Mouse (Mus musculus): ENCODE results near the gene Gnao1. TPM values are rescaled to one million over a fixed set of nuclear protein-coding genes. Genes with fewer than 3 reads are reported as not detected.

Gene Gnao1
- total RNA-seq, 2 experiments from 2014 or later: 7.0 to 9.8 TPM

DNA sequence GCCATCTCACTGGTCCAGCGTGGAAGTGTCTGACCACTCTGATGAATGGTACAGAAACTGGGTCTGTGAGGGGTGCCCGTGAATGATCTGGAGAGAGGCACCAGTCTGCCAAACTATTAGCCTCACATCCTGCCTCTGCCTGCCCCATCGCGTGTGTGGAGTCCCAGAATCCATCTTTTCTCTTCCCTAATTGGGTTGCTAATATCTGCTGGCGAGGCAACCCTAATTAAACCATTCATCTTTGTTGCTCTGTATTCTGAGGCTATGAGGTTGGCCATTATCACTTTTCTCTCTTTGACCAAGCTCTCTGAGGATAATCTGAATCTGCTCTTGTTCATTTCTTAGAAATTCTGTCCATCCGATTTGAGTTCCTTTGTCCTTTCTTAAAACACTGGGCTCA is 121.6 kb downstream of the Gnao1 start:
- DNase-seq: no peak
- intact Hi-C loops (cut with DNase I): loop anchor here (5.0 kb wide), 1 partner anchor 339 kb away; no protein-coding TSS in a partner anchor

DNA sequence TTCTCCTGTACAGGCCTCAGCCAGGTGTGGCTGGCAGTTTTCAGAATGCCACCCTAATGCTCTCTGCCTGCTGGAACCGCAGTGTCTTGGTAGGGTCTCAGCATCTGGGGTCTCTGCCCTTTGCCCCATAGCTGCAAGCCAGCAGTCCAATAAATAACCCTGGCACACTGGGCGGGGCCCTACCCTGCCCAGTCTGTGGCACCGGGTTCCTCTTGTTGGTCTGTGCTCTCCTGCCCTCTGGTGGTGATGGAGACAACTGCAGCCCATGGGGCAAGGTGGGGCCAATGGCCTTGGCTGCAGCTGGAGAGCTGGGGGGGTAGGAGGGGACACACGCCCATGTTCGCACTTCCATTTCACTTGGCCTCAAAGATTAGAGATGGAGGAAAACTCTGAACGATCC is 123.1 kb downstream of the Gnao1 start:
- peak; percentile 72 to 77 for DNase-seq
- intact Hi-C loops (cut with DNase I): loop anchor here (2.0 to 5.0 kb wide), 2 partner anchors 270 to 341 kb away; no protein-coding TSS in a partner anchor

DNA sequence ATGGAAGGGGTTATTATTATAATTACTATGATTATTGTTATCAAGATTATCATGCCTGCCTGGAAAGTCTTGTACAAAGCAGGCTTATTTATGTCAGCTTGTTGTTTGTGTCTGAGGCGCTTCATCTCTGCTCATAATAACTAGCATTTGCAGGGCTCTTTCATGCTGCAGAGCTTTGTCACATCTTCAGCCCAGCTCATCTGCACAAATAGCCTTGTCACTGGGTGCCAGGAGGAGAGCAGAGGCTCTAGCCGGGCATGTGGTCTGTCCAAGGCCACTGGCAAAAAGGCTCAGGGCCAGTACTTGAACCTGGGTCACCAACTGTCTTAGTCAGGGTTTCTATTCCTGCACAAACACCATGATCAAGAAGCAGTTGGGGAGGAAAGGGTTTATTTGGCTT is 123.5 kb downstream of the Gnao1 start:
- intact Hi-C loops (cut with DNase I): loop anchor here (2.0 to 5.0 kb wide), 2 partner anchors 270 to 341 kb away; no protein-coding TSS in a partner anchor
- DNase-seq: no peak

DNA sequence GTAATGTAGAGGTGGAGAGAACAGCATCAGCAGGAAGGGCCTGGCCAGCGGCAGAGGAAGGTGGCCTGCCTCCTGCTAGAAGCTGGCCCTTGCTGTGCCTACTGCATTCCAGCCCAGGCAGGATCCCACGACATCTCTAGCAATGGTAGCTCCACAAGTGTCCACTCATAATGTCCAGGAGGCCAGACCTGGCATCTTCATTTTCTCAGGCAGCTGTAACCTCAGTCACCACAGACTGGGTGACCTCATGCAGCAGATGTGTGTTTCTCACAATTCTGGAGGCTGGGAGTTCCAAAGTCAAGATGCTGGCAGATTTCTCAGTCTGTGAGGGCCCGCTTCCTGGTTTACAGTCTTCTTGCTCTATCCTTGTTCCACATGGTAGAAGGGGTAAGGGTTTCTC is 128.4 kb downstream of the Gnao1 start:
- intact Hi-C loops (cut with DNase I): loop anchor here (2.0 kb wide), 1 partner anchor 125 kb away; no protein-coding TSS in a partner anchor

DNA sequence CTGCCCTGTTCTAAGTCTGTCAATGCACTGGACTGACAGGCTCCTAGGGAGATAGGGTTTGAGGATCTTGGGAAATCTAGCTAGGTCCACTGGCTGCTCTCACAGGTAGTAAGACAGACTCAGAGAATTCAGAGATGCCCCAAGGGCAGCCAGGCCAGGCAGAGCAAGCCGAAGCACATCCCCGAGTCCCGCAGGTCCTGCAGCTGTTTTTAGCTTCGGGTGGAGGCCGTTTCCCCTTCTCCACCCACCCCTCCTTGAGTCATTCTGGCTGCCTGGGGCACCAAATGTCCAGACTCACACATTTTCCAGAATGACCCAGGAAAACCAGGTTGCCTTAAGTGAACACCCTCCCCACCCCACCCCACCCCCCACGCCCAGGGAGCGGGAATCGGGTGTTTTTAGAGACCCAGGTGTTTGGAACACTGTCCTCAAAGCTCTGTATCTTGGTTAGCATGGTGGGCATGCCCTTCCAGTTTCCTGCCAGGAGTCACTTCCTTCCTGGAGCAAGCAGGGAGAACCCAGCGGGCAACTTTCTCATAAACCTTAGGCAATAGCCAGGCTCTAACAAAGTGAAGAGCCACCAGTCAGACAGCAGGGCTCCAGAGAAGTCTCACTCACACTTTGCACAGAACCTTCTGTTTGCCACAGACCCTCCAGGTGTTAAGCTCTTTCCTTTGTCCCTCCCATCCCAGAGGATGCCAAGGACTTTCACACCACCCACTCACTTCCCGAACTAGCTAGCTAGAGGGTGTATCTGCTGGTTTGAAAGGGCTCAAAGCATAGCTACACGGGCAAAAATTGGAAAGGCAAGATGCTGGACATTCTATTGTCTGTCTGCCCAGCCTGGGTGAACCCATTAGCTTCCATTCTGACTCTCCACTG is 131.0 kb downstream of the Gnao1 start:
- no peak for DNase-seq
- intact Hi-C loops (cut with DNase I): no loop called here

More for the DNA sequence above, 128.4 kb downstream of the Gnao1 start:
- DNase-seq: no peak

DNA sequence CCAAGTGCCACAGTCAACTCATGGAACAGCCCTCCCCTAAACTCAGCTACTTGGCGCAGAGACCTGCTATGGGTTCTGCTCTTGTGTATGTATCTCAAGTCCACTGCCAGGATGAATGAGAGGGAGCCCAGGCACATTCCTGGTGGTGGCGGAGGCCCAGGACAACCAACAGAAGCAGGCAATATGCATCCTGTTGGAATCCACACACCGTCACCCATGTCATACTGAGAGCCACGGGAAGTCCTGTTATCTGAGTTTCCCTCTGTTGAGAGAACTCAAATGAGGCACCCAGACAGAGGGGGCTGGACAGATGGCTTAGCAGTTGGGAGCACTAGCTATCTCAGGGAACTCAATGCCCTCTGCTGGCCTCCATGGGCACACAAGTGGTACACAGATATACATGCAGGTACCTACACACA is 131.9 kb downstream of the Gnao1 start:
- DNase-seq: no peak
- intact Hi-C loops (cut with DNase I): no loop called here

DNA sequence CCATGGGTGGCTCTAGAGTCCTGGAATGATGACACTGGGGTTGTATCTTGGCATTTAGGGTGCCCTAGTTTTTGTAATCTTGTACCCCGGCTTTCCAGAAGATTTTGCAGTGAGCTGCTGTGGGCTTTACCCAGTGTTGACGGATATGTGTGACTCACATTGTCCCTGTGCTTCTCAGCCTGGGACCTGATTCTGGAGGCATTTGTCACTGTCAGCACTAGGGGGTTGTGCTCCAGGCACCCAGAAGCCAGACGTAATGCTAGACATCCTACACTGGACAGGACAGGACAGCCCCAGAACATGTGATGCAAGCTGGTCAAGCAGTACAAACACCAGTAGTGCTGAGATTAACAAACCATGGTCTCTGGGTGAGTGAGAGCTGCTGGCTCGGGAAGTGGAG is 136.0 kb downstream of the Gnao1 start:
- intact Hi-C loops (cut with DNase I): no loop called here
- DNase-seq: no peak

DNA sequence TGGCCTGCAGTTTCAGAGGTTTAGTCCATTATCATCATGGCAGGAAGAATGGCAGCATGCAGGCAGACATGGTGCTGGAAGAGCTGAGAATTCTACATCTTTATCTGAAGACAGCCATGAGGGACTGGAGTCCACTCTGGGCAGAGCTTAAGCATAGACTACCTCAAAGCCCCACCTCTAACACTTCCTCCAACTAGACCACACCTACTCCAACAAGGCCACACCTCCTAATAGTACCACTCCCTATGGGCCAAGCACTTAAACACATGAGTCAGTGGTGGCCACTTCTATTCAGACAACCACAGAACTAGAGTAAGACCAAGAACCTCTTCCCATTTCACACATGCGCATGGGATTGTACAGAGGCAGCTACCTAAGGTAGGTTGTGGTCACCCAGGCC is 136.6 kb downstream of the Gnao1 start:
- intact Hi-C loops (cut with DNase I): no loop called here
- DNase-seq: no peak

DNA sequence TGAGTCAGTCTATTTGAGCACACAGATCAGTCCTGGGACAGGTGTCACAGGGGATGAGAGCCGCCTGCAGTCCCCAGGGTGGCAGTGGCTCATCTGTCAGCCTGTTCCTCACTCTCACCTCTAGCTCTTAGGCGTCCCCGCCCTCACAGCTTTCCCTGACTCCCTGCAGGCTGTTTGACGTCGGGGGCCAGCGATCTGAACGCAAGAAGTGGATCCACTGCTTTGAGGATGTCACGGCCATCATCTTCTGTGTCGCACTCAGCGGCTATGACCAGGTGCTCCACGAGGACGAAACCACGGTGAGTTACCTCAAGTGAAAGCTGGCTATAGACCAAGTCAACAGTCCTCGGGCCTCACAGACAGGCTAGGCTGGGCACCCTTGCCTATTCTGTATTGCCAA is 140.4 kb downstream of the Gnao1 start:
- intact Hi-C loops (cut with DNase I): no loop called here
- no peak for DNase-seq

DNA sequence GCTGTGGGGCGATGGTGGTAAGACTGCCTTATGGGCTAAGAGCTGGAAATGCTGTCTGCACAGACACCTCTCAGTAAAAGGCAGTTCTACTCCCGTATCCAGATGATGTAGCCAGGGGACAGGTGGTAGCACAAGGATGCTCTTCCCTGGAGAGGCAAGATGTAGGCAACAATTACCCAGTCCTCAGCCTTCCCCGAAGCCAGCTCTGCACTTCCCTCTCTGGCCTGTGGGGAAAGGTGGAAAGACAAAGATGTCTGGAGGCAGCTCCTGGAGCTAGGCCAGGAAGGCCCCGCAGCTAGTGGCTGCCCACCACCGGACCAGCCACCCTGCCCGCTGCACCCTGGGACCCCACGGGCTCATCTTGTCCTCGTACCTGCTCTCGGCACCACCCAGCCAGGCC is 142.7 kb downstream of the Gnao1 start:
- intact Hi-C loops (cut with DNase I): no loop called here

DNA sequence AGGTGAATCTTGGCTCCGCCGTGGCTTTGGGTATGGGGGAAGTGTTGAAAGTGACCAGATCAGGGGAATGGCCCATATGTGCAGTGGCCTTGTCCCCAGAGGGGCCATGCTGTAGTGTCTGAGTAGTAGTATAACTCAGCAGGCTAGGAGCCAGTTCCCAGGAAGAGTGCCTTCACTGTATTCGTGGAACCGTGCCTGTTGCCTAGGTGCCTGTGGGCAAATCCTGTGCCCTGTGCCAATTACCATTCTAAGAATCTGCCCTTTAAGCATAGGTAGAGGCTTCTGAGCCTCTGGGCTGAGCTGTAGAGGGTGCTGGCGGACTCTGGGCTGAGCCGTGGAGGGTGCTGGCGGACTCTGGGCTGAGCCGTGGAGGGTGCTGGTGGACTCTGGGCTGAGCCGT is 148.6 kb downstream of the Gnao1 start:
- intact Hi-C loops (cut with DNase I): no loop called here
- no peak for DNase-seq

More for the DNA sequence above, 142.7 kb downstream of the Gnao1 start:
- no peak for DNase-seq

DNA sequence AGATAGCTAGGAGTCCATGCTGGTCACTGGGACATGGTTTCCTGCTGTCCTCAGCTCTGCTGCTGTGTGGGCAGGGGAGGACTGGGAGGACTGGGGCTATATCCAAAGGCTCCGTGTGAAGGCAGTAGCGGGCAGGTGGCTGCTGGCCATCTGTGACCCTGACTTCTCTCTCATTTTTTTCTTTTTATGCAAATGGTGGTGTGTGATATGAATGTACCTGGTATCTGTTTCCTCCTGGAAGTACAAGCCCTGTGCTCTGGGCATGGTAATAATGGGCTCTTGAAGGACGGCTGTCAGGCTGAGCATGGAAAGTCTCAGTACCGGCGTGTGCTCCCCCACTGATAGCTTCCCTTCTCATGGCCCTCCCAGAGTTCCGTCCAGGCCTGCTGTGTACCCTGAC is 151.1 kb downstream of the Gnao1 start:
- no peak for DNase-seq
- intact Hi-C loops (cut with DNase I): no loop called here

DNA sequence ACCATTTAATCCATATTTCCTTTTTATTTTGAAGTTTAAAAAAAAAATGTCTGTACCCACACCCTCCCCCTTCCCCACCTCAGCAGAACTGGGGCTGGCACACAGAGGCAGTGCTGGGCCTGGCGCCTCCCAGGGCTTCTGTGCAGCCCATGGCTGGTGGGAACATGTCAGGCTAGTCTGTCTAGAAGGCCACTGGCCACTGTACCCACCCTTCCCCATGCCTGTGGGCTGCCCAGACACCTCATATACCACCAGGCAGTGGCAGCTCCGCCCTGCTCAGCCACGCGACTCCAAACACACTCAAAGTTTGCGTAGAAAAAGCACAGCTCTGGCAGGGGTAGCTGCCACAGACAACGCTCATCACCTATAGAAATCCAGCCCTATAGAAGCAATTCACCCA is 158.5 kb downstream of the Gnao1 start:
- no peak for DNase-seq
- intact Hi-C loops (cut with DNase I): no loop called here

DNA sequence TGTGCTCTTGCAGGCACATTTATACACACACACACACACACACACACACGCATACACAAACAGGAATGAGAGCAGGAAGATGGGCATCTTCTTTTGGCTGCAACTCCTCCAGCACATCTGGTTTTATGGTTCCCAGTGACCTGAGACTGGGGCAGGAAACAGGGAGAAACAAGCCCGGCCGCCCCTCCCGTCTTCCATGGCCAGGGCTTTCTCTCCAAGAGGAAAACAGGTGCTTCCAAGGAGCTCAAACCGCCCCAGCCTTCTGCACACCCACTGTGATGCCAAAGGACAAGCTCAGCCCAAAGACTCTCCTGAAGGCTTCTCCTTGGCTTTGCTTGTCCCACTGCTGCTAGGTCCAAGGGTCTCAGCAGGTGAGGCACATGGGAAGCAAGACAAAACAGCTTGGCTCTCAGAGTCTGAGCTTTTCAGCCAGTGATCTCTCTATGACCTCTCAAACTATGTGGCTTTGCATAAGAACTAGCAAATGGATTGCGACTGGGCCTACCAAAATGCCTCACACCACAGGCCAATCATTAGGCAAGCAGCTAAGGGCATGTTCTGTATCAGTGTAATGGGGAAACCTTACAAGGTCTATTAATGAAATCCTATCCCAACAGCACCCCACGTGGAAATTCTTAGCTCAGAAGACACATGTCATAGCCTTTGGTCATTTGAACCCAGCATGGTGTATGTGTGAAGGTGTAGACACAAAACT is 160.0 kb downstream of the Gnao1 start:
- intact Hi-C loops (cut with DNase I): no loop called here
- DNase-seq: no peak

DNA sequence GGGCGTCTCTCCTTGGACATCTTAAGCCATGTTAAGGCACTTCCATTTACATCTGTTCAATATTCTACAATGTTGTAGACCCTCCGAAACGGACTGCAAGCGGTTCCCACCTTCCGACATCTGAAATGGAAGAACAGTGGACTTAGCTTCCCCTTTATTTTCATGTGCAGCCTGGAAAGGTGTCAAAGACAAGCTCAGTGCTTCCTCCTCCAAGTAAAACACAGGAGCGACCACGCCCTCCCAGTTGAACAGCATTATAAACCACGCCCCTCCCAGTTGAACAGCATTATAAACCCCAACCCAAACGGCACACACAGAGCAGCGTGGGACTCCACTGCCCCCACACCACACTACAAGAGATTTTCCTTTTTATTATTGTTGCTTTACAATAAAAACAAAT is 161.7 kb downstream of the Gnao1 start:
- no peak for DNase-seq
- intact Hi-C loops (cut with DNase I): no loop called here

DNA sequence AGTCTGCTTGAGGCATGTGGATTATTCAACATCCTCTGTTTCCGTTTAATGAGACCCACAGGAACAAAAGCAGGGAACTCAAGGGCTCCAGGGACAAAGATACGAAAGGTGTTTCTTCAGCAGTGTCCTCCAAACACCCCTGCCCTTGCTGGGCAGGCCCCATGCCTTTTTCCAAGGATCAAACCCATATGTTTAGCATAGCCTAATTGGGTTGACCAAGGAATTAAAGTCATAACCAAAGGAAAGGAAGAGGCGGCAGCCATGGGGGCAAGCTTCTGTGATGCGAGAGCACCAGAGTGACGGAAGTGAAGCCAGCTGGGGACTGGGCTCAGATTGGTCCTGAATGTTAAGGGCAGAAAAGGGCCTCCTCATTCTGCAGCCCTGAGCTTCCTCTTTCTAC is 162.4 kb downstream of the Gnao1 start:
- intact Hi-C loops (cut with DNase I): no loop called here
- DNase-seq: no peak

DNA sequence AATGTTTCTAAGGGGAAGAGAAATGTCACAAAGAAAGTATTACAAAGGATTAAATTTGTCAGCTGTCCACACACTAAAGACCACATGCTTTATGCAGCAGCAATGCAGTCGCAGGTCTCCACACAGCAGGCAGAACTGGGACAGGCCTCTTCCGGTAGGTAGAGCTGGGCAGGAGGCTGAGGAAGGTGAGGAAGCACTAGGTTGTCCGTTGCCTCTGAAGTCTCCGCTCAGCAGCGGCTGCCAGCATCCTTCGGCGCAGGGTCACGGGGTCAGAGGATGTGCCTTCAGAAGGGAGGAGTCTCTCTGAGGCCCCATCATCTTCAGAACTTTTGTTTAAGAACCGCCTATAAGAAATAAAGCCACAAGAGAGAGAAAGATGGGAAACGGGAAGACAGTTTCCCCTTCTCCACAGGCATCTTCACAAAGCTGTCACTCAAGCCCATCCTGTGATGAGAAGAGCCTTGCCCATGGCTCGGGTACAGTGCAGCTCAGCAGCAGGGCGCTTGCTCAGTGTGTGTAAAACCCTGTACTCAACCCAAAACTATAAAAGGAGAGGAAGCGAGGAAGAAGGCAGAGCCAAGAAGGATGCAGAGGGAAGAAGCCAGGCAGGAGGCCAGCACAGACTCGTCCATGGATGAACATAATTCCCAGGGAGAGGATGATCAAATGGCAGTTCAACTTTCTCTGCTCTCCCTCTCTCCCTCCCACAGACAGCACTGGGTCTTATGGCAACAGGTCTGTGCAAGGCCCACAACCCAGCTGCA is 163.4 kb downstream of the Gnao1 start:
- DNase-seq: no peak

DNA sequence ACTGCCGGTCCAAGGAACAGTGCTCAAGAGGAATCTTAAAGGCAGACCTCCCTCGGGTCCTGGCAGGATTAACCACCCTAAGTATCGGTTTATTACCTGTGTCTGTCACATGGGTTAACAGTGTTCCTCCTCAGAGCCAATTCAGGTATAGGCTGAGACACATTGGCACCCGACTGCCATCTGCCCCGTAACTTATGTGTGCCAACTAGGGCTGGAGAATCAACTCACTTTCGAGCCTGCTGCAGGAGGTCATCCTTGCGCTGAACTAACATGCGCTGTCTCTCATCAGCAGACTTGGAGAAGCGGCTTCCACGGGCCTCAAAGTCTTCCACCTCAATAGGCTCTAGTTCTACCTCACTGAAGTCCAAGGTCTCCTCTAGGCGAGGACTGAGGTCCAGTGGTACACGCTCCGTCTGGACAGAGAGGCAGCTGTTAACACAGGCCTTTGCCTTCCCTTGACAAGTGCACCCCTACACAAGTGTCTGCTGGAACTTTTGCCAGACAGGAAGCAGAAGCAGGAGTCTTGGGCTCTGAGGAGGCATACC is 164.1 kb downstream of the Gnao1 start:
- intact Hi-C loops (cut with DNase I): no loop called here
- no peak for DNase-seq

More for the DNA sequence above, 163.4 kb downstream of the Gnao1 start:
- intact Hi-C loops (cut with DNase I): no loop called here

DNA sequence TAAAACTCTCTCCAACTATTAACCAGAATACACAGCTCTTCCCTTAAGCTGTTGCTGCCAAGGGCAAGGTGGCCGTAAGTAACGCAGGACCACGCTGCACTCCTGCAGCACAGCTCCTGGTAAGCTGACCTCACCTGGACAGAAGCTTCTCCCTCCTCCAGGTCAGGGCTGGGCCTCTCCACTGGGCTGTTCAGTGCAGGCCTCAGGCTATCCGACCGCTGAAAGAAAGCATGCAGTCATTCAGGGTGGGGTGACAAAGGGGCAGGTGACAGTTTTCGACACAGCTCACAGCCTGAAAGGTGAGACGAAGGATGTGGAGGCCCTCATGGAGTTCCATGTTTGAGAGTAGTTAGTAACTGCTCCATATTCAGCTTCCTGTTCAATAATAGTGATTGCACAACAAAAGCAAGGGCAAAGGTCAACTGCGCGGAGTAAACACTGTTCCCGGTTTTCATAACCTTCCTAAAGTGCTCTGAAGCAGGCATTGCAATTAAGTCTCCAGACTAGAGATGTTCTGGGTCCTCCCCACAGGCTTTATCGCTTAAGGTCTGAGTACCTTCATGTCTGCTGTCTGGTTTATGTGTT is 164.9 kb downstream of the Gnao1 start:
- no peak for DNase-seq
- intact Hi-C loops (cut with DNase I): no loop called here

DNA sequence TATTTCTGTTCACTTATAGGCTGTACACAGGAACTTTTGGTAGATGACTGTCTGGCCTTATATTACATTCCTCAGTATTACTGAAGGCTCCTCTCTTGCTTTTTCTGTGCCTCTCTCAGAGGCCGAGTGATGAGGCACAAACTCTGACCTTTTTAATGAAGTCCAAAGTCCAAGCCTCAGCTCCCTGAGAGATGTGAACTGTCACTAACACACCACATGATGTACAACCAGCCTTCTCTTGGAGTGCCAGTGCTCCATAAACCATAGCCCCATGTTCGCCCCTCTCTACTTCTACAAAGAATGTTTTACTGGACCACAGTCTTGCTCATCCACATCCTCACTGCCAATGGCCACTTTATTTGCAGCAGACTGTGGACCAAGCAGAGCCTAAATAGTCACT is 165.6 kb downstream of the Gnao1 start:
- intact Hi-C loops (cut with DNase I): no loop called here
- DNase-seq: no peak

Data from gastrocnemius, postnatal 36 days (tissue).